Mouse (Mus musculus): ENCODE measurements around the gene Gucy1b1. TPM values are rescaled to one million over a fixed set of nuclear protein-coding genes. Genes with fewer than 3 reads are reported as not detected.
A peak's percentile ranks its signal among the peaks of the same experiment; 100 is the strongest.

The Gucy1b1 gene
- 1.9 and 2.0 TPM in 2 replicates for polyA plus RNA-seq (2014; fragmentation: Nextera tagmentation; extraction: Ambion mirVana)

DNA sequence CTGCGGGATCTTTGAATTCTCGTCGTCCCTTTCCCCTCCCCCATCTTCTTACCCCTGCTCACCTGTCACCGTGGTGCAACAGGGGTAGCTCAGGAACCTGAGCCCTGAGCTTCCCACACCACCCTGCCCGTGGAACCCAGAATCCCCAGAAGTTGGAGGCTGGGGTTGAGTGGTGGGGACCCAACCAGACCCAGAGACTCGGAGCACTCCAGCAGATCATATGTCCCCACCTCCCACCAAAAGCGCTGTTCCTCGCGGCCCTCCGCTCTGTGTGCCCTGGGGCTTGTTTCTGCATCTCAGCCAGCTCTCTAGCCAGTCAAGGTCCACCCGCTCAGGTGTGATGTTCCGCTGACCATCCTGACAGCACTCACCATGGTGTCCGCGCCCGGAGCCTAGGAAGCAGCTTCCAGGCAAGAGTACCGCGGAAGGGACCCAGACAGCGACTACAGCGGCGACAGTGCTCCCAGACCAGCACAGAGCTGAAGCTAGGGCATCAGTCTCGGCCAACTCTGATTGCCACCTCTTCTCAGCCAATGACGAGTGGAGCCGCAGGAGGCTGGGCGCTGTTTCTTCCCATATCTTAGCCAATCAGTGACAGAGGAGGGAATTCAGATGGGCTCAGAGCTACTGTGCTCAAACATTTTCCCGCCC is at the start of gene Gucy1b1:
Gucy1b1 (minus strand) TSS at position 489 of the 651 bp plus-strand sequence.
- Histone ChIP-seq H3K27ac (replicated peaks; ENCODE audit: low read depth, low read length) (no peak within 1 kb of the TSS), H3K27me3 (ENCODE audit: control insufficient read depth, insufficient read depth, low read length) (peaks cover 11% of the 10 kb centered on the region), H3K9ac (ENCODE audit: low read length) (peak within 1 kb of the TSS; percentile 34; the same call in 1 of the 2 replicates), H3K4me3 (ENCODE audit: low read depth, low read length) (peak within 1 kb of the TSS; percentile 41), H3K36me3 (ENCODE audit: control insufficient read depth, insufficient read depth, low read length) (no peaks in the 10 kb centered on the region), H3K4me2 (ENCODE audit: low read depth, severe bottlenecking) (peak within 1 kb of the TSS; percentile 92), H3K4me1 (ENCODE audit: control insufficient read depth, insufficient read depth, low read length) (peaks cover 3% of the 10 kb centered on the region), H3K9me3 (ENCODE audit: control insufficient read depth, low read length) (no peaks in the 10 kb centered on the region)
- DNase-seq (ENCODE audit: low spot score) = peak; percentile 71
- peak; percentile 95 for ATAC-seq (ENCODE audit: insufficient number of reproducible peaks, low FRiP score, low TSS enrichment, low read depth)
- 1% methylated on average over 25 of the region's 25 CpGs for WGBS

DNA sequence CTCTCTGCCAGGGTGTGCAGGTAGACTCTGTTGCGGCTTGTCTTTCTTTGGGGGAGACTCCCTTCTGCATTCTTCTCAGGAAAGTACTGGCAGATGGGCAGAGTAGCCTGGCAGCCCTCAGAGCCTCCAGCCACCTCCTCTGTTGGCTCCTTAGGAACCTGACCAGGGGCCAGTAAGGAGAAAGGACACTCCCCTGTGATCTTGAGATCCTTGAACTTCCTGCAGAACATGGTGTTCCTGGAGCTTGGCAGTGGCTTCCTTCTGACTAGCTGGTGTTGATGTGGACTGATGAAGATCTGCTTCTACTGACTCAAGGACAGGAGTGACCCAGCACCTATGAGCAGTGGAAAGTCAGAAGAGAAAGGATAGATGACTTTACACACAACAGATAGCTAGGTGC is 44.4 kb upstream of the Gucy1b1 start:
- H3K27ac ChIP-seq (replicated peaks; ENCODE audit: low read depth, low read length) = no peak overlapping the region
- no peaks in the 10 kb centered on the region for H3K36me3 ChIP-seq (ENCODE audit: control insufficient read depth, insufficient read depth, low read length)
- no peak overlapping the region for H3K9ac ChIP-seq (ENCODE audit: low read length)
- no peaks in the 10 kb centered on the region for H3K27me3 ChIP-seq (ENCODE audit: control insufficient read depth, insufficient read depth, low read length)
- H3K4me2 ChIP-seq (ENCODE audit: low read depth, severe bottlenecking) = no peak overlapping the region
- ATAC-seq (ENCODE audit: insufficient number of reproducible peaks, low FRiP score, low TSS enrichment, low read depth) (no peak), DNase-seq (ENCODE audit: low spot score) (no peak)
- no peak overlapping the region for H3K4me3 ChIP-seq (ENCODE audit: low read depth, low read length)
- no peaks in the 10 kb centered on the region for H3K9me3 ChIP-seq (ENCODE audit: control insufficient read depth, low read length)
- WGBS = 85% methylated on average over 1 of the region's 1 CpGs
- no peaks in the 10 kb centered on the region for H3K4me1 ChIP-seq (ENCODE audit: control insufficient read depth, insufficient read depth, low read length)

DNA sequence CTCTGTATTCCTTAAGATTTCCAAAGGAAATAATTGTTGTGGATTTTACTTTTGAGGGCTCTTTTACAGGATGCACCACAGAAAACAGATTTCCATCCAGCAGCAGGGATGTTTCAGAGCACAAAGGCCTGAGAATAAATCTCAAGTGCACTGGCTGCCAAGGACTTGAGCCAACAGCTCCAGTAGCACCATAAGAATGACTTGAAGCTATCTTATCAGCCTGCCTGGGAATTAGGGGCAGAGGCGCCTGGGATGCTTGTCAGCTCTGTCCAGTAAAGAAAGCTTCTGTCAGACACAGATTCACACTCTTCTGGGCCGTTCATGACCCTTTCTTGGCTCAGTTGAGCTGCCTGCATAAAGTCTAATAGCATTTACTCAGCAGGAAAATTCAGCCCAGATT is 38.0 kb upstream of the Gucy1b1 start:
- no peaks in the 10 kb centered on the region for H3K9me3 ChIP-seq (ENCODE audit: control insufficient read depth, low read length)
- H3K27ac ChIP-seq (replicated peaks; ENCODE audit: low read depth, low read length) = no peak overlapping the region
- no peak overlapping the region for H3K4me2 ChIP-seq (ENCODE audit: low read depth, severe bottlenecking)
- no peak overlapping the region for H3K4me3 ChIP-seq (ENCODE audit: low read depth, low read length)
- no peaks in the 10 kb centered on the region for H3K4me1 ChIP-seq (ENCODE audit: control insufficient read depth, insufficient read depth, low read length)
- H3K36me3 ChIP-seq (ENCODE audit: control insufficient read depth, insufficient read depth, low read length) = no peaks in the 10 kb centered on the region
- H3K27me3 ChIP-seq (ENCODE audit: control insufficient read depth, insufficient read depth, low read length) = no peaks in the 10 kb centered on the region
- WGBS = 58% methylated on average over 2 of the region's 2 CpGs
- ATAC-seq (ENCODE audit: insufficient number of reproducible peaks, low FRiP score, low TSS enrichment, low read depth) = no peak
- no peak for DNase-seq (ENCODE audit: low spot score)
- no peak overlapping the region for H3K9ac ChIP-seq (ENCODE audit: low read length)

DNA sequence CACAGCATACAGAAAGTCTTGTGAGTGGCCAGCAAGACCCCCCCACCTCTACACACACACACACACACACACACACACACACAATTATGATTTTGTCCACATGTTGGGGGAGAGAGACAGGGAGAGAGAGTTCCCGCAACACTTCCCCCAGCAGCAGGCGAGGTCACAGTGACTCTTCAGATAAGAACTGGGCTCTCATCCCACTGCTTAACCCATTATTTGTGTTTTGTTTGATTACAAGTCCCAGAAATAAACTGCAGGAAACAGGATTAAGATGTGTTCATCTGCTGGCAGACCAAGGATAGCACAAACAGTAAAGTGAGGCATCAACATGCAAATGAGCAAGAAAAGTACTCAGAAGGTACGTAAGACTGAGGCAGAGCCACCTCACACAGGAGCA is 37.5 kb upstream of the Gucy1b1 start:
- no peaks in the 10 kb centered on the region for H3K27me3 ChIP-seq (ENCODE audit: control insufficient read depth, insufficient read depth, low read length)
- no peak for DNase-seq (ENCODE audit: low spot score)
- H3K4me2 ChIP-seq (ENCODE audit: low read depth, severe bottlenecking) = no peak overlapping the region
- no peak overlapping the region for H3K27ac ChIP-seq (replicated peaks; ENCODE audit: low read depth, low read length)
- no peak for ATAC-seq (ENCODE audit: insufficient number of reproducible peaks, low FRiP score, low TSS enrichment, low read depth)
- H3K9ac ChIP-seq (ENCODE audit: low read length) = no peak overlapping the region
- no peaks in the 10 kb centered on the region for H3K9me3 ChIP-seq (ENCODE audit: control insufficient read depth, low read length)
- H3K36me3 ChIP-seq (ENCODE audit: control insufficient read depth, insufficient read depth, low read length) = no peaks in the 10 kb centered on the region
- H3K4me1 ChIP-seq (ENCODE audit: control insufficient read depth, insufficient read depth, low read length) = no peaks in the 10 kb centered on the region
- no peak overlapping the region for H3K4me3 ChIP-seq (ENCODE audit: low read depth, low read length)
- 85% methylated on average over 3 of the region's 3 CpGs for WGBS

DNA sequence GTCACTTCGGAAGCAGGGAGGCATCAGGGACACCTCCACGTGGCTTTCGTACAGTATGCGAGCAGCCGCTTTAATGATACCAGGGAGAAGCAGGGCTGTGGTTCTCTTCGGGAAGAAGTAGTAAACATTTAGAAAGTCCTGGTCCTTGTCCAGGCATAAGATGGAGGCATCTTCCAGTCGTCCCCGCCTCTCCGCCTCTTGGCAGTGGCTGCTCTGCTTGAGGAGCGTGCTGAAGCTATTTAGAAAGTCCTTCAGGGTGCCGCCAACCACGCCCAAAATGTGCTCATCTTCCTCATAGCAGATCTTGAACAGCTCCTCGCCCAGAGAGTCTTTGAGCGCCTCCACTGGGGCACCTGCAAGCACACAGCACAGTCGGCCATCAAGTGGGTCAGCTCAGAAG is 34.5 kb upstream of the Gucy1b1 start:
- H3K4me2 ChIP-seq (ENCODE audit: low read depth, severe bottlenecking) = no peak overlapping the region
- no peaks in the 10 kb centered on the region for H3K36me3 ChIP-seq (ENCODE audit: control insufficient read depth, insufficient read depth, low read length)
- H3K9ac ChIP-seq (ENCODE audit: low read length) = no peak overlapping the region
- no peaks in the 10 kb centered on the region for H3K4me1 ChIP-seq (ENCODE audit: control insufficient read depth, insufficient read depth, low read length)
- 94% methylated on average over 15 of the region's 15 CpGs for WGBS
- no peak for DNase-seq (ENCODE audit: low spot score)
- no peak overlapping the region for H3K27ac ChIP-seq (replicated peaks; ENCODE audit: low read depth, low read length)
- H3K4me3 ChIP-seq (ENCODE audit: low read depth, low read length) = no peak overlapping the region
- ATAC-seq (ENCODE audit: insufficient number of reproducible peaks, low FRiP score, low TSS enrichment, low read depth) = no peak
- H3K27me3 ChIP-seq (ENCODE audit: control insufficient read depth, insufficient read depth, low read length) = no peaks in the 10 kb centered on the region
- no peaks in the 10 kb centered on the region for H3K9me3 ChIP-seq (ENCODE audit: control insufficient read depth, low read length)

DNA sequence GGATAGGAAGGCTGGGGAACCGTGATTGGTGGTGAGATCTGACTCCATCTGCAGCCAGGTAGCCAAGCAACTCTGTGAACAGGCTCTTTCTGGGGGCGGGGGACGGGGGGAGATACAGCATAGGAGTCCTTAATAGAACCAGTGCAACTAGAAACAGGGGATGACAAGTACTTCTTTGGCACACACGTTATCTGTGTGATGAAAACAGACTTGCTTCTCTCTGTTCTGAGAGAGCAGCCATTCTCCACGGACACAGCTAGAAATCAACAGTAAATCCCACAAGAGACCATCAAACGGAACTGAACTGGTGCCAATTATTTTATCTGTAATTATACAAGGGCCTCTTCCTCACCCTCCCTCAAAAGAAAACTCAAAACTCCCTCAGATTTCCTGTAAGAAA is 29.7 kb upstream of the Gucy1b1 start:
- DNase-seq (ENCODE audit: low spot score) = no peak
- ATAC-seq (ENCODE audit: insufficient number of reproducible peaks, low FRiP score, low TSS enrichment, low read depth) = no peak
- H3K9me3 ChIP-seq (ENCODE audit: control insufficient read depth, low read length) = no peaks in the 10 kb centered on the region
- H3K27me3 ChIP-seq (ENCODE audit: control insufficient read depth, insufficient read depth, low read length) = no peaks in the 10 kb centered on the region
- H3K36me3 ChIP-seq (ENCODE audit: control insufficient read depth, insufficient read depth, low read length) = no peaks in the 10 kb centered on the region
- WGBS = 79% methylated on average over 6 of the region's 6 CpGs
- H3K4me3 ChIP-seq (ENCODE audit: low read depth, low read length) = no peak overlapping the region
- H3K27ac ChIP-seq (replicated peaks; ENCODE audit: low read depth, low read length) = no peak overlapping the region
- H3K4me1 ChIP-seq (ENCODE audit: control insufficient read depth, insufficient read depth, low read length) = no peaks in the 10 kb centered on the region
- no peak overlapping the region for H3K4me2 ChIP-seq (ENCODE audit: low read depth, severe bottlenecking)
- no peak overlapping the region for H3K9ac ChIP-seq (ENCODE audit: low read length)

DNA sequence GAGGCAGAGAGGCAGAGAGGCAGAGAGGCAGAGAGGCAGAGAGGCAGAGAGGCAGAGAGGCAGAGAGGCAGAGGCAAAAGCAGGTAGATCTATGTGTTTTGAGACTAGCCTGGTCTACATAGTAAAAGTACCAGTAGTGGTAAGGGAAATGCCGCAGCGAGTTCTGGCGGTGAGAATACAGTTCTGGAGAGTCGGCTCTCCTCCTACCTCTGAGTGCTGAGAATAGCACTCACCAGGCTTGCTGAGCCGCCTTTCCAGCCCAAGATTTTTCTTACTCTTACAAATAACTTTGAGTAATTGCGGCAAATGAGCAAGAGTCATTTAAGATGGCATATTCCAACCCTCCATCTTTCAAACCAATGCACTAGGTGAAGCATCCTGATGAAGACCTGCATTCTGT is 24.6 kb upstream of the Gucy1b1 start:
- H3K27me3 ChIP-seq (ENCODE audit: control insufficient read depth, insufficient read depth, low read length) = no peaks in the 10 kb centered on the region
- no peak overlapping the region for H3K27ac ChIP-seq (replicated peaks; ENCODE audit: low read depth, low read length)
- DNase-seq (ENCODE audit: low spot score) = no peak
- ATAC-seq (ENCODE audit: insufficient number of reproducible peaks, low FRiP score, low TSS enrichment, low read depth) = no peak
- H3K4me2 ChIP-seq (ENCODE audit: low read depth, severe bottlenecking) = no peak overlapping the region
- 79% methylated on average over 6 of the region's 6 CpGs for WGBS
- H3K4me3 ChIP-seq (ENCODE audit: low read depth, low read length) = no peak overlapping the region
- no peaks in the 10 kb centered on the region for H3K9me3 ChIP-seq (ENCODE audit: control insufficient read depth, low read length)
- no peak overlapping the region for H3K9ac ChIP-seq (ENCODE audit: low read length)
- no peaks in the 10 kb centered on the region for H3K4me1 ChIP-seq (ENCODE audit: control insufficient read depth, insufficient read depth, low read length)
- H3K36me3 ChIP-seq (ENCODE audit: control insufficient read depth, insufficient read depth, low read length) = no peaks in the 10 kb centered on the region

DNA sequence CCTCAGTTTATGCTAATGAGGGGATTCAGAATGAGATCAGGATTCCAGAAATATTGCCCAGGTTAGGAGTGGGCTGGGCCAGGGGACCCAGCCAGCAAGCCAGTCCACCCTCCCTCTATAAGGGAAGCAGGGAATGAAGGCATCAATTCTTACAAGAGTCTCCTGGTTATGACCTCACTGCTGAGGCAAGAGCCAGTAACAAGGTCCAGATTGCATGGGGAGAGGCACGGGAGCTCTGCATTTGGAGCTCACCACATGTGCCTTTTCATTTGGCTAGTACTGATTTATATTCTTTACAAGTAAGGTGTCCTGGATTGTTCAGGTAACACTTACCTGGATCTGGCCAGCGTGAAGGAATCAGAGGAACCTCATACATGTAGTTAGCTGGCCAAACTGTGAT is 22.3 kb upstream of the Gucy1b1 start:
- Histone ChIP-seq H3K4me3 (ENCODE audit: low read depth, low read length) (no peak overlapping the region), H3K9me3 (ENCODE audit: control insufficient read depth, low read length) (no peaks in the 10 kb centered on the region), H3K27ac (replicated peaks; ENCODE audit: low read depth, low read length) (no peak overlapping the region), H3K9ac (ENCODE audit: low read length) (no peak overlapping the region), H3K36me3 (ENCODE audit: control insufficient read depth, insufficient read depth, low read length) (no peaks in the 10 kb centered on the region), H3K4me1 (ENCODE audit: control insufficient read depth, insufficient read depth, low read length) (no peaks in the 10 kb centered on the region), H3K27me3 (ENCODE audit: control insufficient read depth, insufficient read depth, low read length) (no peaks in the 10 kb centered on the region), H3K4me2 (ENCODE audit: low read depth, severe bottlenecking) (no peak overlapping the region)
- 59% methylated on average over 2 of the region's 2 CpGs for WGBS
- ATAC-seq (ENCODE audit: insufficient number of reproducible peaks, low FRiP score, low TSS enrichment, low read depth) (no peak), DNase-seq (ENCODE audit: low spot score) (no peak)

DNA sequence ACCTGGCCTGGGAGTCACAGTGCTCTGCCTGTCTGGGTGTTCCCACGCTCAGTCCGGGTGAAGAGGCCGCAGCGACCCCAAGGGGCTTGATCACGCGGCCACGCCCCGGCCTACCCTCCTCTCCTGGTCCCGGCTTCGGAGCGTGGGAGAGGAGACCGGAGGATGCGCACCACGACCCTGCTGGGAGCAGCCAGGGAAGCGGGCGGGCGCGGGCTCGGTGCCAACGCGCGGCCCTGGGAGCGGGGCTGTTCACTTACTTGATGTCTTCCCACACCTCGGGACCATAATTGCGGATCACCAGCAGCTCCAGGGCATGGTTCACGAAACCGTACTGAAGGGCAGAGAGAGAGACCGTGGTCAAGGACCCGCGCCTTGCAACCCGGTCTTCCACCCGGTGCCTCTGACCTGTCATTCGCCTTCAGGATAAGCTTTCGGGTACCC is 728 bp downstream of the Gucy1b1 start:
- Histone ChIP-seq H3K9ac (ENCODE audit: low read length) (peak overlapping the region; percentile 34; the same call in 1 of the 2 replicates), H3K27me3 (ENCODE audit: control insufficient read depth, insufficient read depth, low read length) (peaks cover 11% of the 10 kb centered on the region), H3K36me3 (ENCODE audit: control insufficient read depth, insufficient read depth, low read length) (no peaks in the 10 kb centered on the region), H3K4me2 (ENCODE audit: low read depth, severe bottlenecking) (peak overlapping the region; percentile 92), H3K9me3 (ENCODE audit: control insufficient read depth, low read length) (no peaks in the 10 kb centered on the region), H3K4me3 (ENCODE audit: low read depth, low read length) (peak overlapping the region; percentile 41), H3K27ac (replicated peaks; ENCODE audit: low read depth, low read length) (no peak overlapping the region), H3K4me1 (ENCODE audit: control insufficient read depth, insufficient read depth, low read length) (peaks cover 3% of the 10 kb centered on the region)
- DNase-seq (ENCODE audit: low spot score) = peak; percentile 56
- peak; percentile 13; the same call in 1 of the 2 replicates for ATAC-seq (ENCODE audit: insufficient number of reproducible peaks, low FRiP score, low TSS enrichment, low read depth)
- 0% methylated on average over 33 of the region's 34 CpGs for WGBS

Measured in limb, embryonic 11.5 days (tissue).